Mouse (Mus musculus): ENCODE data around the gene Tmem120b. TPM values are rescaled to one million over a fixed set of nuclear protein-coding genes. Genes with fewer than 3 reads are reported as not detected.
A peak's percentile ranks its signal among the peaks of the same experiment; 100 is the strongest.

Gene Tmem120b
- total RNA-seq, 2 experiments from 2014 or later: 12.1 to 12.7 TPM

DNA sequence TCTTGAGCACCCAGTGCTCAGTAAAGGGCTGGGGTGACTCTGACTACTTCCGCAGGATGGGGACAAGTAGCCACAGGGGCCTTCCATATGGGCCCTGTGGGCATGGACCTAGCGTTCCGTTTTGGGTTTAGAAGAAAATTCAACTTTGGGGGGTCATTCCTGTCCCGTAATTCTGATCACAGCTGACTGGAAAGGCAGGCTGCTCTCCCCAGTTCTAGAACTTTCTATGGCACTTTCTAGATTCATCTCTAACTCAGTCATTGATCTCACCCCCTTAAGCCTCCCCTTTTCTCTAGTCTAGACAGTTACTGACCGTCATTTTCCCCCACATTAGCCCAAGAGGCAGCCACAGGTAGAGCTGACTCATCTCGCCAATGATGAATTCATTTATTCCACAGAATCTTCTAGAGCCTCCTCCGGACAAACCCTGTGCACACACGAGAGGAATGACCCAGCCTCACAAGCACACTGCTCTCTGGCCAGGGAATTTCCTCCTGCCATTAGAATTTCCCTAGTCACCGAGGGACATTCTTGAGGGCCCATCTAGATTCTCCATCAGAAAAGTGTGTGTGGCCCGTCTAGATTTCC lies 61.0 kb downstream of the Tmem120b start:
- DNase-seq: no peak

DNA sequence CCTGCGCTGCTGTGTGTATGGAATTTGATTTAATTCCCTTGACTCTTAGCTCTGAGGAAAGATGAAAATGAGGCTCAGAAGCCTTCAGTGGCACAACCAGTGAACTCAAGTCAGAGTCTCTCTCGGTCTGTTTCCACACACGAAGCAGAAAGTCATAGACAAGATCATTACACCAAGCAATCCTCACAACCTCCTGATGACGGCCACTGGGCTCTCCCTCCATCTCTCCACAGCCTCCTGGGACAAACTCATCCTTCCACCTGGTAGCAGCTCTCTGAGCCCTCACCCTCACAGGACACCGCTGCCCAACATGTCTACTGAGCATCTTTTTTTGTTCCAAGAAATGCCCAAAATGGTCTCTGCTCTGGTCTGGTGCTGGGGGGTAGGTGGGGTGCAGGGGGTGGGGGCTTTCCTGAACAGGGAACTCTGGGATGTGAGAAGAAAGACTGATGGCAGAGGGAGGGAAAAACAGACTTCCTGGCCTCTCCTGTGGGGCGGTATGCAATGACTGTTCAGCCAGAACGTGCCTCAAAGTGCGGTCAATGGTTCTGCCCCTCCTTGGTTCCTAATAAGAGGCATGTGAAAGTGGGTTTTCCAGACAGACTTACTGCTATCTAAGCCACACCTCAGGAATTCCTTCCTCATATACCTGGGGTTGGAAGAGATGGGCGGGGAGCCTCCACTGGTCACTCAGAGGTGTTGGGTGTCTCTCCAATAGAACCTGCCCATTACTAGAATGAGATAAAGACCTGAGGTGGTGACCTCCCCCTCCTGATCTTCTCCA lies 62.0 kb downstream of the Tmem120b start:
- DNase-seq: no peak

DNA sequence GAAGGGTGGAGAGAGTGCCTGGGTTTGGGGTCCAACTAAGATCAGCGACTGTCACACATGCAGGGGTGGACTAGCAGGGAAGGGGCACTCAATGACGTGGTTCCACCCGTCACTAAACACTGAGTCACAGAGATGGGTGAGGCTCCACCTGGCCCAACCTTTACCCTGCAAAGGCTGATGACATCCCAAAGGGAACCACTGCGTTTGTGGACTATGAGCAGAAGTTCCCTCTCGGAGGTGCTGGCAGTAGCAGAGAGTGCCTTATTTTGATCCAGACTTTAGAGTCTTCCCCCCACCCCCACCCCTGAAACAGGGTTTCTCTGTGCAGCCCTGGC lies 62.6 kb downstream of the Tmem120b start:
- DNase-seq: no peak

DNA sequence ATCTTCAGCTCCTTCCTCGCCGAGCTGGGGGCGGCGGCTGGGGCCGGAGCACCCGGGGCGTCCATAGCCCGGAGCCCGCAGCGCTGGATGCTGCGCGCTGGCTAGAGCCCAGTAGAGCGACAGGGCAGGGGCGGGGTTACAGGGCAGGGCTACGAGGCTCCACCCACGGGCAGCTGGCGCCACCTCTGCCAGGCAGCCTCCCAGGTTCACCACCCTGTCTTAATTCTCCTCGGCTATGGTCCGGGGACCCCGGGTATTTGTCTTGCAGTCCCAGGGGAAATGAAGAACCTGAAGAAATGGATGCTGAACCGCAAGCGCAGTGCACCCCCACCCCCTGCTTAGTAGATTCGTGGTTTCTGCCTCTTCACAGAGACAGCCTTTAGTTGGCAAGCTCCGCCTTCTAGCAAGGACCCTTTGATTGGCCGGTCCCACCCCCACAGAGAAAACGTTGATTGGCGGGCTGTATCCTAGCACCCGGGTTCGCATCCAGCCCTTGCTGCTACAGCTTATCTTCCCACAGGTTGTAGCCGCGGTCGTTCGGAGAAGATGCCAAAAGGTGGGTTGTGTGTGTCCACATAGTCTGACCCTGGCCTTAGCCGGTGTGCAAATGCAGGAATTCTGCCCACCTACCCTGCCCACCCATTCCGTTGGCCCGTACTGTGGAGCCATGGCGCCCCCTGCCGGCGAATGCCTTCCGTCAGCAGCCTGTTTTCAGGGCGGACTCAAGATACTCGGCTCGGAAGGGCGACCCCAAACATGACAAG lies 64.3 kb downstream of the Tmem120b start, which contains the start of gene Rhof:
Gene Rhof, minus strand, starts transcription at position 385 of the 764 bp plus-strand sequence.
- DNase-seq: peak; percentile 89

DNA sequence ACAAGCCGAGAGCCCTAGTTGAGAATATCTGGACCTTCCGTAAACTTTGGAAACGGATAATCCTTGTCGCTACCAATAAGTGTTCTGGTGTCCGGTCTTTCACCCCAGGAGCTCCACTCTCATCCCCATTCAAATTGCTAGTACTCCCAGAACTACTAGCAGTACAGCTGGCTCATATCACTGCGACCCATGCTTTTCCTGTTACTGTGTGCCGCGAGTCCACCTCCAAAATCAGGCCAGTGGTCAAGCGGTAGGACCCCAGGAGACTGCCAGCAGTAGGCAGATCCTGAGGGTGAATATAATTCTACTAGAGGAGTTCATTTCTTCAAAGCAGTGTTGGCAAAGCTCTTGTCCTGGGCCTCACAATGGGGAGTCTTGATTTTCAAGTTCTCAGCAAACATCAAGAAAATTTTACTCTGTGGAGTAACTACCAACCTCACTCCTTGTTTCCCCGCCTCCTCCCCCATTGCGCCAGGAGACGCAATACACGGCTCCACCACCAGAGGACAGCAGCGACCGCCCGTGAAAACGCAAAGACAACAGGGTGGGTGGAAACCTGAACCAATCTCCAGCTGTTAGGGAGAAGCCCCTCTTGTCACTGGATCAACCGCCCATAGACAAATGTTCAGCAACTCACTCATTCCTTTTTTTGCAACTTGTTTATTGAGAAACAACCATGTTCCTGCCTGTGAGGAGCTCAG lies 65.0 kb downstream of the Tmem120b start:
- peak; percentile 96 for DNase-seq

DNA sequence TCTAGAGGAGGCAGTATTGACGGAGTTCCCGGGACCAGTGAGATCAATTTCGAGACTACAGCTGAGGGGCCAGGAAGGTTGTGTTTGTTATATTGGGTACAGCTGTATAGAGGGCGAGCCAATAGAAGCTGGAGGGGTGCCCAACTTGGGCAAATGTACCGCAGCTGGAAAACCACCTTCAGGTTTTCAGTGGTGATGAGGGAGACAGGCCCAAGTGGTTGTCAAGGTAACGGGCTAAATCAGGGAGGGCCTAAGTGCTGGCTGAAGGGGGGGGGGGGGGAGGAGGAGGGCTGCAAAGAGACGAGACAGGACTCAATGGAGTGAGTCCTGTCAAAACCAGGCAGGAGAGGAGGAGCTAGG lies 65.5 kb downstream of the Tmem120b start:
- DNase-seq: peak; percentile 36

DNA sequence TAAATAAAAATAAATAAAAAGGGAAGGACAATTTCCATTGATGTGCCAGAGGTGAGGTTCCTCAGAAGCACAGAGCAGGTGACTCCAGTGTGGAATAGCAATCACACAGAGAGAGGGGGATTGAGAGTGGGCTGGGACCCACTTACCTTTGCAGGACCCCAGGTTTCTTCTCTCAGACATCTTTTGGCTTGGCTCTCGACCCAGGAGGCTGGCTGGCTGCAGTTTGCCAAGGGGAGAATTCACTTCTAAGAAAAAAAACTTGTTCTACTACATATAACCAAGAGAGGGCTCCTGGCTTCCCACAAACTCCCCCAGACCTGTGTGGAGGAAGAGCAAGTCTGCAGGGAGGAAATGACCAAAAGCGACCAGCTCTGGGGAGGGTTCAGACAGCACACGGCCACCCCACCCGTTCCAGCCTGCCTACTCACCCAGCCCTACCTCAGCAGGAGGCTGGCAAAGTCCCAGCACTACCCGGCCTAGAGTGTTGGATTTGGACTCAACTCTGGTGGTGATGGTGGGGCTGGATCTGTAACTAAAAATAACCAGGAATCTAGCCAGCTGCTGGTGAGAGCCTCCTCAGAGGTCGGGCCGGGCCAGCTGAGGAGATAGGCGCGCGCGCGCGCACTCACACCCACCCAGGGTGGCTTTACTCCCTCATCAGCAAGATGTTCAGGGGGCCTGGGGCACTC lies 66.1 kb downstream of the Tmem120b start:
- peak; percentile 91 for DNase-seq

DNA sequence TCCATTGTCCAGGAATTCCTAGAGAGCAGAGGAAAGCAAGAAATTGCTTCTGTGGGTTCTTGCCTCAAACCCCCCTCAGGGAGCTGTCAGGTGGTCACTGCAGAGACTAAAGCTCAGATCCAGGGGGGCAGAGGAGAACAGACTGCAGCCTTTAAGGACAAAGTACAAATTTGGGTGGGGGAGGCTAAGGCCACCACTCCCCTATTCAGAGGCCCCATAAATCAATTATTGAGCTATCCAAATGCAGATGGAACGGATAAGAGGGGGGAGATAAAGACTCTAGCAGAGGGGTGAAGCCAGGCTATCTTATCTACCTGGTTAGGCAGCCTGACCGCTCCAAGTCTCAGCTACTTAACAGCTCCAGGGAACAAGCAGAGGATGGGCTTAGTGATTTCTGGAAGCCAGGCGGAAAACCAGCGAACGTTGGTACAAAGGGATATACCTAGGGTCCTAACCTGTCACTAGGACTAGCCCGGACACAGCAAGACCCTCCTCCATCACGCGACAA lies 66.7 kb downstream of the Tmem120b start:
- no peak for DNase-seq

DNA sequence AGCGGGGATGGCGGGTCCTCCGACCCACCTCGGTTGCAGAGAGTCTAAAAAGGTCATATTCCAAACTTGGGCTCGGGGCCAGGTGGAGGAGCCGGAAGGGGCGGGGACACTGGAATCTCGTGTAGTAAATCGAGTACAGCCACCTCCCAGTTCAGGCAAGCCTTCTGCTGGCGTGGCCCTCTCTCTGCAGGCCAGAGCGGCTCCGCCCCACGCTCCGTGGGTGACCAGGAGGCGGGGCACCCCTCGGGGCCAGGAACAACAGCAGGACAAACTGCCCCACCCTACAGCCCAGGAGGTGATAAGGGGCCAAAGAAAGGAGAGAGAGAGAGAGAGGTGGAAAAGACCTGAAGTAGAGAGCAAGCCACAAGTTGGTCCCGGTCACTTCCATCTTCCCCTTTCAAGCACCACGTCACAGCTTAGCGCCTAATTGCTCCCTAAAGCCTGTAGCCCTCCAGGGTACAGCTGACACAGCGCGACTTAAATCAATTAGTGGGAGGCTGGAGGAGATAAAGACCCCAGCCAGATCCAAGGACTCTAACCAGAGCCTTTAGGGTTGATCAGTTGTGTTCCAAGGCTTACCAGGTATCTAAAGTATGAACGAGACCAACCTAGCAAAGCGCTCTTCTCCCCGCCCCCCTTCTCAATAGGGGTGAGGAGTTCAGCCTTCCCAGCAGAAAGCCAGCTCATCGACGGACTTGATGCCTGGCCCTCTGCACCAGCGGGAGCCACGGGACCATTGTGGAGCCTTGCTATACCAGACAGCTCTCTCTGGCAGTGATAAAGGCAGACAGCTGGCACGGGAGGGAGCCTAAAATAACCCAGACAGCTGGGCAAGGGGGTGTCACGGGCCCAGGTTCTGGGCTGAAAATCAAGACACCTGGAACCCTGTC lies 67.5 kb downstream of the Tmem120b start:
- DNase-seq: peak; percentile 94

DNA sequence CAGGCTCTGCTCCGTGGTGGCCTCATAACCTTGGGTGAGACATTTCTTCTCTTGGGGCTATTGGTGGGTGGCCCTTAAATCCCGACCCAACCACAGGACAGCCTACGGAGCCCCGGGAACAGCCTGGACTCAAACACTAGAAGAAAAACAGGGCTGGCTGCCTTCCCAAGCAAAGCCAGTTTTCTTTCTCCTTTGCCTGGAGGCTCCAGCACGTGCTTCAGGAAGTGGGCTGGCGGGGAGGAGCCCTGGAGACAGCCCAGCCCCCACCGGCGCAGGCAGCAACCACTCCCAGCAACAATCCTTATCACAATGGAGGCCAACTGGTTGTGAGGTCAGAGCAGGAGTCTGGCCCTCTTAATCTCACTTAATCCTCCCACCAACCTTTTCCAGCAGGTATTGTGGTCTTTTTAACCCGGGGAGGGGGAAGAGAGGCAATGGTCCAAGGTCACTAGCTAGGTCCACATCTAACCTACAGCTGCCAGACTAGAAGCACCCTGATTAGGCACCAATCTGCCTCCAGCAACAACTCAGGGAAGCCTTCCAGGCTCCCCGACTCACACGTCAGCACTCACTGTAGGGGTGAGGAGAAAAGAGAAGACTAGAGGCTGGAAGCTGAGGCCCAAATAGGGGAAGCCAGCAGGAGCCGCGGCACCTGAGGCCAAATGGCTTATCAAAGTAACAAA lies 68.3 kb downstream of the Tmem120b start:
- DNase-seq: peak; percentile 94

DNA sequence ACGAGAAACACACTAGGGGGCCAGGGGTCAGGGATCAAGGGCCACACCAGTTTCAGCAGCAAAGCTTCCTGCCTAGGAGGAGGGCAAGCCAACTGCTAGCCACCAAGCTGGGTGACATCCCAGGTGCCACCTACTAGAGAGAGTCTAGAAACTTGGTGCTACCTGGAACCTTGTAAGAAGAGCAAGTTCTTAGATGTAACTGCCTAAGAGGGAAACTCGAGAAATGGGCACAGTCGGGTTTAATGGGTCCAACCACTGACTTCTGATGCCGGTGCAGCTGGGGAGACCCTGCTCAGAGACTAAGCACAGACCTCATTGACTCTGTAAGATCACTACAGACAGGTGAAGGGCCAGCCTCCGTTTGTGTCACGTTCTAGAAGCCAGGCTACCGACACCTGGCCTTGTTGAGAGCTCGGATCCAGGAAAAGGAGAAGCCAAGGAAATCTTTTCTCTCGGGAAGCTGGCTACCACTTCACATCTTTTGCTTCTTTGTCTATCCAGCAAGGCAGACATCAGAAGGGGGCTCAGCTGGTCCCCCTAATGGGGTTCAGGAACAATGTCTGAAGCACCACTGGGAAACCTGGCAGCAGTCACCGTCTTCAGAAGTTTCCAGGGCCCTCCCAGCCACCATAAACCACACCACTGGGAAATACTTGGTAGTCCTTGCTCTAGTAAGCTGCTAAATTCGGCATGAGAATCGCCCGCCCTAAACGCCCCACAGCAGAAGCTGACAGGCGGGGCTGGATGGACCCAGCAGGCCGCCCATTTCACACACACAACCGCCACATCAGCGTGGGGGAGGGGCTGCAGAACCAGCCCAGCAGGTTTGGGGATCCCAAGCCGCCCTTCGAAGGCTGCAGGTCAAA lies 69.1 kb downstream of the Tmem120b start:
- DNase-seq: peak; percentile 88

DNA sequence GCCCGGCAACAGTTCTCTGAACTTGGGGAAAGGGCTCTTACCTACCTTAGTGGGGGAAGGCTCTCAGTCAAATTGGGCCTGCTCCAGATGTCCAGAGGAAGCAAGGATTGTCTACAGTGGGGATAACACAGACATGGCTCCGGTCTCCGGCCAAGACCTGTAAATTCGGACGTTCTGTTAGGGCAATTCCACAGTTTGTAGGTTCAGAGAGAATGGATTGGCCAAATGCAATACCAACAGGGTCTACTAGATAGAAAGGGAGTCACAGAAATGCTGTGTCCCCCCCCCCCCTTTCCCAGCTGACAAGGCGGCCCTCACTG lies 69.7 kb downstream of the Tmem120b start:
- DNase-seq: no peak

DNA sequence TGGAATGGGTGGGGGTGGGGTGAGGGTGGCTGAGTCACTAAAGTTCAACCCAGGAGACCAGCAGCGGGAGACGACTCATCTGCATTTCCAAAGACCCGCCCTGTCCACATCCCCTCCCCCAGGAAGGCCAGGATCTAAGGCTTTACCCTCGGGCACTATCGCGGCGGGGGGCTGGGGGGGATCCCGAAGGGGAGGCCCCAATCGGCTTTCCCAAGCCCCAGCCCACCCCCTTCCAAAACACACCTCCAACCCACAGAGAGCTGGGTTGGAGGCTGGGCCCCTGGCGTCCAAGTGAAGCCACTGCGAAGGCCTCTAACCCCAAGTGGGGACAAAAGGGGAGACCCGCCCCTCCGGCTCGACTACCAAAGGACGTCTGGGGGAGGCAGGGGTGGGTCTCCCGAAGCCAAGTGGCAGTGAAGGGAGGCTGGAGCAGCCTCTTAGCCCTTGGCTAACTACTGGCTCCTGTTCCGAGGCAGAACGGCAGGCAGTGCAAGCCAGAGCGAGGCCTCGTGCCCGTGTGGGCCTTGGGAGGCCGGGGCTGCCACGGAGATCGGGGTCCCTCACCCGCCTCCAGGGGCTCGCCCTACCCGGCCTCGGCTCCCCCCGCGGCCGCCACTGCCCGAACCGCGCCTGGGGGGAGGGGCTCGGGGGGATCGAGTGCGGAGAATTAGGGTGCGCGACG lies 70.2 kb downstream of the Tmem120b start:
- peak; percentile 84 for DNase-seq

DNA sequence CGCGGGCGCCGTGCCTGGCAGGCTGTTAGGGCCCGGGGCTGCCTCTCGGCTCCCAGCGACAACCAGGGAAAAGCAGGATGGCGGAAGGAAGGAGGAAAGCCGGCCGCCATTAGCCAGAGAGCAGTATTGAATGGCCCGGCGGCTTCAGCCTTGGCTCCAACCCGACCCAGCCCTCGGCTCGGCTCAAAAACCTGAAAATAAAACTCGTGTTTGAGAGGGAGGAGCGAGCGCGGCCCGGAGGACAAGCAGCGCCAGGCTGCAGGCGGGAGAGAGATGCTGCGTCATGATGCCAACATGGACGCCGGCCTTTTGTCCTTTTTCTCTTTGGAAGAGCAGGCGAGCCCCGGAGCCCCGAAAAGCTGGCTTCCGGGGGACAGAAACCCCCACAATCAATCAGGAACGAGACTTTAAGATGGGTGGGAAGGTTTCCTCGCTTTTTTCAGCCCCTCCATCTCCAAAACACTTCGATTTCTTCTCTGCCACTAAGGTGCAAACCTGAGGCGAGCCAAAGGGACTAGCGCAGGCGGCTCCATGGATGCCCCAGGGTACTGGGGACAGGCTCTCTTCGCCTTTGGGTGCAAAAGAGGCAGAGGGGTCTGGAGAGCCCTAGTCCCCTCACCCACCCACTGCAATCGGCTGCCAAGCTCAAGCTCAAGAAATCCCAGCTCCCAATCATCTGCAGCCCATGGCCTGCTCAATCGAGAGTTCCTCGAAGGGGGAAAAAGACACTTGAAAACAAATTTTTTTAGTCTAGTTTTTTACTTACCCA lies 70.9 kb downstream of the Tmem120b start:
- peak; percentile 89 for DNase-seq

DNA sequence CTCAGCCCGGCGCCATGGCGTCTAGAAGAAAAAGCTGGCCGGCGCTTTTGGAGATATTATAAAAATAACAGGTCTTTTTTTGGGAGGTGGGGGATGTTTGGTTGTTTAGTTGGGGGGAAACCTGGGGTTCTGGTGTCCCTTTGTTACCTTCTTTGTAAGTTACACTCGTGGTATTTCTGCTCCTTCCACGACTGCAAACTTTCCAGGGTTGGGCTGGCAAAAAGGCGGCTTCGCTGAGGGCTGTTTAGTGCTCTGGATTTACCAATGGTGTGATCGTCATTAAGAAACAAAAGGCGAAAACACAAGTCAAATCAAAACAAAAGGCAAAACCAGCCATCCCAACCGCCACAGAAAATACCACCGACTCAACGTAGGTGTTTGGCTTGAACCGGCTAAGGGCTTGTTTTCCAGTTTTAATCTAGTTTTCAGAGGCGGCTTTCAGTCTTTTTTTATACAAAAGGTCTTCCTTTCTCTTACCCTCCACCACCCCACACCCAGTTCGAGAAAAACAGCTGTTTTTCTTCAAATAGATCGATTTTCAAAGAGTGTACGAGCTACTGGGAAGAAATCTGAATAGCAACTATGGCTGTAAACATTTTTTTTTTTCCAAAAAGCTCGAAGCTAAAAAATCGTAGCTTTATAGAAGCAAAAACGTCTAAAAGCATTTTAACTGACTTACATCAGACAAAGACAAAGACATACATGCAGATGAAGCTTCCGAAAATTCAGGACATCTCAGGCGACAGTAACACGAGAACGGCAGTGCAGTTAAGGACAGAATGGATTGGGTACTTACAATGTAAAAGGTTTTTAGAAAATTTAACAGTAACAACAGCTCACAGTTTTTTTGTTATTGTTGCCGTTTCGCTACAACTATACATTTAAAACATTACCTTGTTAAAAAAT lies 71.8 kb downstream of the Tmem120b start:
- DNase-seq: peak; percentile 30

DNA sequence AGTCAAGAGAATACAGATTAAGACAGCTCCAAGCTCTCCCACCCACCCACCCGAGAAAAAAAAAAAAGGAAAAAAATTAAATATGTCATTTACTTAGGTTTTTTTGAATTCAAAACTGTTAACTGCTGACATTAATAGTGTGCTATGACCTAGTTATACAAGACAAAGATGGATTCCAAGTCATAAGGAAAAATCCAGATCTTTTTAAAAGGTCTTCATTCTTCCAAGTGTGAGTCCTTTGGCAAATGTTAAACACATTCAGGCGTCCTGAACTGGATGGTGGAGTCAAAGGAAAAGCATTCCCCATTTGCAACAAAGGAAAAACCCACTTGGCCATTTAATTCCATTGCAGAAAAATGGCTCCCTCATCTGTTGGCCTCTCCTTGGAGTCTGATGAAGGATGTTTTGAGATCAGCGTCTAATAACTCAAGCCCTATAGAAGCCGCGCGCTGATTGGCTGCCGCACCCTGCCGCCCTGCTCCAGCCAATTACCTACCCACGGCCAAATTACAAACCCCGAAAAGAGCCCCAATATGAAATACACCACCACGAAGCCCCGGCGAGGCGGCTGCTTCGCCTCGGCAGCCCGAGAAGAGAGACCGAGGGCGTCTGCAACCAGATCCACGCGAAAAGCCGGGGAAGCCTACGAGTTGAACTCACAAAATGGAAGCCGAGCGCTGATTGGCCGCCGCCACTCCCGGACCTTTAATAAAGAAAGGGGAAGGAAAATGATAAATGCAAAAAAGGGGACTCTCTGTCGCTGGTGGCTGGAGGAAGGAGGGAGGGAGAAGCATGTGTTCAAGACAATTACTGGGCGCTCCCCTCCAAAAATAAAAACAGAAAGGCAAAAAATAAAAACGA lies 72.7 kb downstream of the Tmem120b start:
- peak; percentile 92 for DNase-seq

Measured in heart, postnatal 4 days (tissue).